Mouse (Mus musculus): Measurements from ENCODE around the gene Btn1a1. TPM values are rescaled to one million over a fixed set of nuclear protein-coding genes. Genes with fewer than 3 reads are reported as not detected.

Gene Btn1a1
- polyA plus RNA-seq, 1 experiment from 2014 or later, result 0.11 TPM

- 66% methylated on average over 5 of the region's 5 CpGs for whole genome bisulfite sequencing
These were observed 31.9 kb downstream of the Btn1a1 start for GRCm38 (mm10) chr13:23433801-23434200.

DNA sequence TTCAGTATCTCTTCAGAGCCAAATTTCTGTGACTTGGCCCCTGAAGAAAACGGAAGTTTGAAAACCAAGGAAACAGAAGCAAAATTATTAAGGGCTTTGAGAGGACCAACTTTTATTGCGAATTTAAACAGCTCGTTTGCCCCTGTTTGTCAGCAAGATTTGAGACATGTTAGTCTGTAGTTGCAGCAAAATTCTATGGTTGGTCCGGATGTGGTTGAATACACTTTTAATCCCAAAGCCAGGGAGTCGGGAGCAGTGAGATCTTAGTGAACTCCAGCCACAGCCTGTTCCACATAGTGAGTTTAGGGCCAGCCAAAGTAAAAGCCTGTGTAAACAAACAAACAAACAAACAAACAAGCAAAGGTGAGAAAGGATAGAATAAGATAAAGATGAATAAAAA is 32.5 kb downstream of the Btn1a1 start:
- Histone ChIP-seq H3K4me3 (ENCODE audit: low read depth, low read length) (peak overlapping the region; percentile 52), H3K9me3 (ENCODE audit: control insufficient read depth, low read length) (no peaks in the 10 kb centered on the region), H3K4me1 (replicated peaks; ENCODE audit: control insufficient read depth, insufficient read depth, low read length) (peaks cover 23% of the 10 kb centered on the region; the same call in 1 of the 2 replicates), H3K27ac (ENCODE audit: low read depth) (peak overlapping the region; percentile 89), H3K9ac (ENCODE audit: low read length) (no peak overlapping the region), H3K4me2 (ENCODE audit: low read length) (peak overlapping the region; percentile 79), H3K27me3 (replicated peaks; ENCODE audit: control insufficient read depth, insufficient read depth, low read length) (no peaks in the 10 kb centered on the region), H3K36me3 (ENCODE audit: control insufficient read depth, insufficient read depth, low read length) (no peaks in the 10 kb centered on the region)
- ATAC-seq (replicated peaks; ENCODE audit: low FRiP score, low TSS enrichment, low read depth), result no peak
- DNase-seq (ENCODE audit: low spot score), result no peak
- WGBS, result 10% methylated on average over 5 of the region's 5 CpGs

More at GRCm38 (mm10) chr13:23433801-23434200, 31.9 kb downstream of the Btn1a1 start:
- ATAC-seq (replicated peaks; ENCODE audit: low FRiP score, low TSS enrichment, low read depth) (no peak), DNase-seq (ENCODE audit: low spot score) (no peak)
- Histone ChIP-seq H3K27me3 (replicated peaks; ENCODE audit: control insufficient read depth, insufficient read depth, low read length) (no peaks in the 10 kb centered on the region), H3K4me1 (replicated peaks; ENCODE audit: control insufficient read depth, insufficient read depth, low read length) (peaks cover 23% of the 10 kb centered on the region; the same call in 1 of the 2 replicates), H3K4me3 (ENCODE audit: low read depth, low read length) (peak overlapping the region; percentile 52; the same call in 1 of the 2 replicates), H3K9ac (ENCODE audit: low read length) (no peak overlapping the region), H3K36me3 (ENCODE audit: control insufficient read depth, insufficient read depth, low read length) (no peaks in the 10 kb centered on the region), H3K9me3 (ENCODE audit: control insufficient read depth, low read length) (no peaks in the 10 kb centered on the region), H3K27ac (ENCODE audit: low read depth) (no peak overlapping the region), H3K4me2 (ENCODE audit: low read length) (peak overlapping the region; percentile 79)

DNA sequence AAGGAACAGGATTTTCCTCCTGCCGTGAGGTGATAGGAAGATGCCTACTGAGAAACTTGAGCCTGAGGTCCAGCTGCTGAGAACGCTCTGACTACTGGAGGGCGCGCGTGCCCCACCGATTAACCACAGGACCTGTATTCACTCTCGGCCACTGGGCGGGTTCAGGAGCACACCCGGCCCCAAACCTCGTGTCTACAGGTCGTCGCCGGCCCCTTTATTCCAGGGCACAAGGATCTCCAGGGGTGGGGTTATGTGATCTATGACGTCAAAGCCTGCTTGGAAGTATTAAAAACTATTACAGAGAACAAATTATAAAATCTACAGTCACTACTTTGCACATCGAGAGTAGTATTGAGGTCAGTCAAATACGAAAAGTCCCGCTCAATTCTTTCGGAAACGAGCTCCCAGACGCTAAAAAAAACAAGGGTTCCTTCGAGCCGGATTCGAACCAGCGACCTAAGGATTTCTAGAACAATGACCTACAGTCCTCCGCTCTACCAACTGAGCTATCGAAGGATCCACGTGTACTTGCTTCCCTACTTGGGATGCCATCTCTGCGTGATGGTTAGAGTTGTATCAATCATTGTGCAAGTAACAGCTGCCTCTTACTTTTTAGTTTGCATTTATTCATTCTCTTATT is 33.0 kb downstream of the Btn1a1 start:
- Histone ChIP-seq H3K27me3 (replicated peaks; ENCODE audit: control insufficient read depth, insufficient read depth, low read length) (no peaks in the 10 kb centered on the region), H3K9ac (ENCODE audit: low read length) (peak overlapping the region; percentile 67), H3K36me3 (ENCODE audit: control insufficient read depth, insufficient read depth, low read length) (no peaks in the 10 kb centered on the region), H3K4me2 (ENCODE audit: low read length) (peak overlapping the region; percentile 79), H3K4me1 (replicated peaks; ENCODE audit: control insufficient read depth, insufficient read depth, low read length) (peaks cover 23% of the 10 kb centered on the region; the same call in 1 of the 2 replicates), H3K9me3 (ENCODE audit: control insufficient read depth, low read length) (no peaks in the 10 kb centered on the region), H3K27ac (ENCODE audit: low read depth) (peak overlapping the region; percentile 89), H3K4me3 (ENCODE audit: low read depth, low read length) (peak overlapping the region; percentile 52)
- peak; percentile 91 for ATAC-seq (replicated peaks; ENCODE audit: low FRiP score, low TSS enrichment, low read depth)
- WGBS, result under 1% methylated on average over 28 of the region's 28 CpGs
- peak; percentile 100 for DNase-seq (ENCODE audit: low spot score)

GRCm38 (mm10) chr13:23431351-23431771 is 34.3 kb downstream of the Btn1a1 start:
- Histone ChIP-seq H3K4me3 (ENCODE audit: low read depth, low read length) (peak overlapping the region; percentile 52), H3K9me3 (ENCODE audit: control insufficient read depth, low read length) (no peaks in the 10 kb centered on the region), H3K27me3 (replicated peaks; ENCODE audit: control insufficient read depth, insufficient read depth, low read length) (no peaks in the 10 kb centered on the region), H3K27ac (ENCODE audit: low read depth) (peak overlapping the region; percentile 89), H3K36me3 (ENCODE audit: control insufficient read depth, insufficient read depth, low read length) (no peaks in the 10 kb centered on the region), H3K4me2 (ENCODE audit: low read length) (peak overlapping the region; percentile 79), H3K9ac (ENCODE audit: low read length) (peak overlapping the region; percentile 67), H3K4me1 (replicated peaks; ENCODE audit: control insufficient read depth, insufficient read depth, low read length) (peaks cover 29% of the 10 kb centered on the region; the same call in 1 of the 2 replicates)
- ATAC-seq (replicated peaks; ENCODE audit: low FRiP score, low TSS enrichment, low read depth), result peak; percentile 75
- peak; percentile 93 for DNase-seq (ENCODE audit: low spot score)
- under 1% methylated on average over 15 of the region's 15 CpGs for WGBS

DNA sequence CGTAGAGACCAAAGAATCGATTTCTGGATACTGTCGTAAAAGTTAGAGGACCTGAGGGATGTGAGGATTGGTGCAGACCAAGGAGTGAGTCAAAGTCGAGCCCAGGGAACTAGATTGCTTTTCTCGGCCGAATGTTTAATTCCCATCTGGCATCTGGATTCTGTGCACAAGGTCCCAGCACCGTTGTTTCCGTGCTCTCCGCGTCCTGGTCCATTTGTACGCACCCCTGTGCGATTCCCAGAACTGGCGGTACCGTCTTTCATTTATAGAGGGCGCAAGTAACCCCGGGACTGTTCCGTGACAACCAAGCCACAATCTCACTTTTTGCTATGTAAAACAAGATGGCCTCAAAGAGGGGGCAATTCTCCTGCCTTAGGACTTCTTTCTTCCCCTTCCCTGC is 35.0 kb downstream of the Btn1a1 start:
- Histone ChIP-seq H3K27me3 (replicated peaks; ENCODE audit: control insufficient read depth, insufficient read depth, low read length) (no peaks in the 10 kb centered on the region), H3K27ac (ENCODE audit: low read depth) (peak overlapping the region; percentile 89), H3K9ac (ENCODE audit: low read length) (peak overlapping the region; percentile 67), H3K4me3 (ENCODE audit: low read depth, low read length) (peak overlapping the region; percentile 52), H3K36me3 (ENCODE audit: control insufficient read depth, insufficient read depth, low read length) (no peaks in the 10 kb centered on the region), H3K9me3 (ENCODE audit: control insufficient read depth, low read length) (no peaks in the 10 kb centered on the region), H3K4me2 (ENCODE audit: low read length) (peak overlapping the region; percentile 79), H3K4me1 (replicated peaks; ENCODE audit: control insufficient read depth, insufficient read depth, low read length) (peaks cover 26% of the 10 kb centered on the region; the same call in 1 of the 2 replicates)
- WGBS, result under 1% methylated on average over 17 of the region's 17 CpGs
- DNase-seq (ENCODE audit: low spot score), result peak; percentile 91
- ATAC-seq (replicated peaks; ENCODE audit: low FRiP score, low TSS enrichment, low read depth), result peak; percentile 37

- Histone ChIP-seq H3K4me2 (ENCODE audit: low read length) (peak overlapping the region; percentile 79), H3K27me3 (replicated peaks; ENCODE audit: control insufficient read depth, insufficient read depth, low read length) (no peaks in the 10 kb centered on the region), H3K4me1 (replicated peaks; ENCODE audit: control insufficient read depth, insufficient read depth, low read length) (peaks cover 21% of the 10 kb centered on the region; the same call in 1 of the 2 replicates), H3K9ac (ENCODE audit: low read length) (peak overlapping the region; percentile 67), H3K9me3 (ENCODE audit: control insufficient read depth, low read length) (no peaks in the 10 kb centered on the region), H3K27ac (ENCODE audit: low read depth) (peak overlapping the region; percentile 89; the same call in 1 of the 2 replicates), H3K4me3 (ENCODE audit: low read depth, low read length) (peak overlapping the region; percentile 52), H3K36me3 (ENCODE audit: control insufficient read depth, insufficient read depth, low read length) (no peaks in the 10 kb centered on the region)
- ATAC-seq (replicated peaks; ENCODE audit: low FRiP score, low TSS enrichment, low read depth) (no peak), DNase-seq (ENCODE audit: low spot score) (peak; percentile 66)
- 27% methylated on average over 10 of the region's 10 CpGs for WGBS
These were observed 35.8 kb downstream of the Btn1a1 start for GRCm38 (mm10) chr13:23429771-23430380.

DNA sequence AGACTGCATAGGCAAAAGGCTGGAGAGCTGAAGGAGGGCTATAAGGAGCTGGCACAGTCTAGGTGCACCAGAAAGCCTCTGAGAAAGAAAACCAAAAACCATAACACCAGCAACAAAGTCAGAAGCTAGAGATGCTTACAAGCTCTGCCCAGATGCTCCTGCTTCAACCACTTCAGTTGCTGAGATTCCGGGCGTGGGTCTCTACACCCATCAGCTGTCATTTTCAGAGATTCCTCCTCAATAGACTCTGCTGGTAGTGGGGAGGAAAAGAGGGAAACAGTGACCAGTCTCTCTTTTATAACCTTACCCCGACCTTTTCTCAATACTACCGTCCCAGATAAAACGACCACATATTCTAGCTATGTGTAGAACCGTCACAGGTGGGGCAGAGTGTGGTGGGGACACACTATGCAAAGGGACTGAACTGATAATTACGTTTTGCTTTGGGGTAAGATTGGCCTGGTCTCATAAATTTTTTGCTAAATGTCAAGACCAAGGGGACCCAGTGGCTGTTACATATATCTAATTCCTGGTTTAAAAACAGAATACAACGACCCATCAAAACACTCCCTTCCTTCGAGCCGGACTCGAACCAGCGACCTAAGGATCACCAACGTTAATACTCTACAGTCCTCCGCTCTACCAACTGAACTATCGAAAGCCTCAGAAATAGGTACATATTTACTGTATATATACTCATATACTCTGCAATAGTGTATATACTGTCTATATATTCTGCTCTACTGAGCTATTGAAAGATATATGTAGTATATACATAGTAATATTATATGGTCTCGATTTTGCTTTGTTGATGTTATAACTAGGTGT is 37.3 kb downstream of the Btn1a1 start:
- ATAC-seq (replicated peaks; ENCODE audit: low FRiP score, low TSS enrichment, low read depth) (no peak), DNase-seq (ENCODE audit: low spot score) (no peak)
- H3K4me1 ChIP-seq (replicated peaks; ENCODE audit: control insufficient read depth, insufficient read depth, low read length), result peaks cover 19% of the 10 kb centered on the region; the same call in 1 of the 2 replicates
- WGBS, result 64% methylated on average over 16 of the region's 16 CpGs
- no peaks in the 10 kb centered on the region for H3K9me3 ChIP-seq (ENCODE audit: control insufficient read depth, low read length)
- no peak overlapping the region for H3K4me3 ChIP-seq (ENCODE audit: low read depth, low read length)
- H3K4me2 ChIP-seq (ENCODE audit: low read length), result no peak overlapping the region
- H3K9ac ChIP-seq (ENCODE audit: low read length), result no peak overlapping the region
- no peaks in the 10 kb centered on the region for H3K27me3 ChIP-seq (replicated peaks; ENCODE audit: control insufficient read depth, insufficient read depth, low read length)
- H3K27ac ChIP-seq (ENCODE audit: low read depth), result no peak overlapping the region
- no peaks in the 10 kb centered on the region for H3K36me3 ChIP-seq (ENCODE audit: control insufficient read depth, insufficient read depth, low read length)

GRCm38 (mm10) chr13:23427401-23427910 is 38.2 kb downstream of the Btn1a1 start:
- Histone ChIP-seq H3K4me1 (replicated peaks; ENCODE audit: control insufficient read depth, insufficient read depth, low read length) (peaks cover 23% of the 10 kb centered on the region; the same call in 1 of the 2 replicates), H3K36me3 (ENCODE audit: control insufficient read depth, insufficient read depth, low read length) (no peaks in the 10 kb centered on the region), H3K27me3 (replicated peaks; ENCODE audit: control insufficient read depth, insufficient read depth, low read length) (no peaks in the 10 kb centered on the region), H3K9me3 (ENCODE audit: control insufficient read depth, low read length) (no peaks in the 10 kb centered on the region), H3K4me2 (ENCODE audit: low read length) (no peak overlapping the region), H3K9ac (ENCODE audit: low read length) (no peak overlapping the region), H3K4me3 (ENCODE audit: low read depth, low read length) (no peak overlapping the region), H3K27ac (ENCODE audit: low read depth) (no peak overlapping the region)
- ATAC-seq (replicated peaks; ENCODE audit: low FRiP score, low TSS enrichment, low read depth) (no peak), DNase-seq (ENCODE audit: low spot score) (no peak)
- WGBS, result 60% methylated on average over 10 of the region's 10 CpGs
